In genomic region chr2:122374666-122375331, GRCm38 (mm10) we compare ENCODE assay signal across 8 mouse cellular contexts. TPM values are rescaled to one million over a fixed set of nuclear protein-coding genes. Genes with fewer than 3 reads are reported as not detected.
A peak's percentile ranks its signal among the peaks of the same experiment; 100 is the strongest.
DNase-seq lines count a peak whose midpoint lies in the region; ATAC-seq and TF ChIP-seq lines count a peak whose summit lies in the region.

No protein-coding gene starts in this region.

- H3K36me3 ChIP-seq in heart, adult 2 months (ENCODE audit: control insufficient read depth, insufficient read depth, low read length) = no peaks in the 10 kb centered on the region
- H3K36me3 ChIP-seq in MEL (ENCODE audit: control insufficient read depth in 1 of 2, insufficient read depth in 2 of 2, low read length in 2 of 2) = peaks cover 0 to 2% of the 10 kb centered on the region in 2 experiments; a peak in 1 of 4 replicates
- no peaks in the 10 kb centered on the region for H3K36me3 ChIP-seq in forebrain, embryonic 12.5 days (replicated peaks)
- H3K36me3 ChIP-seq in liver, embryonic 13.5 days = no peaks in the 10 kb centered on the region

- no peaks in the 10 kb centered on the region for H3K27me3 ChIP-seq in heart, adult 2 months (ENCODE audit: control insufficient read depth, insufficient read depth, low read length)
- H3K27me3 ChIP-seq in MEL (ENCODE audit: control insufficient read depth in 1 of 2, insufficient read depth in 2 of 2, low read length in 2 of 2) = no peaks in the 10 kb centered on the region
- peaks cover 19% of the 10 kb centered on the region for H3K27me3 ChIP-seq in forebrain, embryonic 12.5 days
- no peaks in the 10 kb centered on the region for H3K27me3 ChIP-seq in liver, embryonic 13.5 days

- DNase-seq in heart, adult 2 months = no peak
- no peak for DNase-seq in heart, postnatal 14 days
- DNase-seq in MEL (ENCODE audit: low read depth, low spot score) = peak; percentile 76
- DNase-seq in liver, embryonic 13.5 days = no peak
- no peak for DNase-seq in urinary bladder, adult 18-20 months (ENCODE audit: low spot score in 2 of 2)
- no peak for DNase-seq in left cerebral cortex, adult 8-10 months (ENCODE audit: low spot score in 2 of 2)

- no peak for TF ChIP-seq CTCF in heart, adult 2 months (IDR thresholded peaks at IDR 0.05)
- TF ChIP-seq CTCF in MEL (IDR thresholded peaks at IDR 0.05 in 2 of 3, conservative IDR thresholded peaks at IDR 0.05 in 1 of 3; ENCODE audit: control insufficient read depth in 1 of 3, insufficient read depth in 1 of 3, low read depth in 2 of 3, low read length in 3 of 3, poor library complexity in 1 of 3, severe bottlenecking in 1 of 3) = peak in 1 of 3 experiments; percentile 25; a peak in 2 of 6 replicates

- peak overlapping the region; percentile 59 for H3K4me3 ChIP-seq in heart, adult 2 months
- peak overlapping the region; percentile 52 to 76 for H3K4me3 ChIP-seq in MEL (ENCODE audit: control insufficient read depth in 1 of 2, insufficient read depth in 1 of 2, low read depth in 2 of 2, low read length in 2 of 2)
- H3K4me3 ChIP-seq in forebrain, embryonic 12.5 days (replicated peaks) = peak overlapping the region; percentile 68
- peak overlapping the region; percentile 57 for H3K4me3 ChIP-seq in liver, embryonic 13.5 days (replicated peaks)

- peak overlapping the region; percentile 42 for H3K27ac ChIP-seq in heart, adult 2 months
- no peak overlapping the region for H3K27ac ChIP-seq in MEL (ENCODE audit: control insufficient read depth, low read depth, low read length)
- H3K27ac ChIP-seq in forebrain, embryonic 12.5 days = peak overlapping the region; percentile 33; the same call in 1 of the 2 replicates
- H3K27ac ChIP-seq in liver, embryonic 13.5 days = no peak overlapping the region; the same call in 1 of the 2 replicates

- no peak for TF ChIP-seq RAD21 in MEL (IDR thresholded peaks at IDR 0.05; ENCODE audit: low read depth, low read length)

- H3K9ac ChIP-seq in heart, adult 2 months (ENCODE audit: low read depth, low read length) = peak overlapping the region; percentile 60; the same call in 1 of the 2 replicates
- peak overlapping the region; percentile 58 for H3K9ac ChIP-seq in MEL (ENCODE audit: control insufficient read depth, low read depth, low read length, poor library complexity, severe bottlenecking)
- H3K9ac ChIP-seq in forebrain, embryonic 12.5 days = peak overlapping the region; percentile 42
- peak overlapping the region; percentile 44 for H3K9ac ChIP-seq in liver, embryonic 13.5 days

- WGBS in heart, adult 2 months = 25% methylated on average over 23 of the region's 23 CpGs
- 20% methylated on average over 23 of the region's 23 CpGs for WGBS in forebrain, embryonic 12.5 days
- WGBS in liver, embryonic 13.5 days (ENCODE audit: insufficient replicate concordance) = 24% methylated on average over 23 of the region's 23 CpGs

- no peaks in the 10 kb centered on the region for H3K9me3 ChIP-seq in MEL (replicated peaks; ENCODE audit: insufficient read depth, low read length)
- no peaks in the 10 kb centered on the region for H3K9me3 ChIP-seq in forebrain, embryonic 12.5 days
- no peaks in the 10 kb centered on the region for H3K9me3 ChIP-seq in liver, embryonic 13.5 days (replicated peaks)

- H3K4me2 ChIP-seq in forebrain, embryonic 12.5 days = peak overlapping the region; percentile 46
- H3K4me2 ChIP-seq in liver, embryonic 13.5 days = peak overlapping the region; percentile 73

- peaks cover 2% of the 10 kb centered on the region for H3K4me1 ChIP-seq in heart, adult 2 months (ENCODE audit: control insufficient read depth, insufficient read depth, low read length)
- peaks cover 3 to 16% of the 10 kb centered on the region in 2 experiments for H3K4me1 ChIP-seq in MEL (ENCODE audit: control insufficient read depth in 1 of 2, insufficient read depth in 2 of 2, low read length in 2 of 2)
- H3K4me1 ChIP-seq in forebrain, embryonic 12.5 days = peaks cover 5% of the 10 kb centered on the region
- peaks cover 37% of the 10 kb centered on the region for H3K4me1 ChIP-seq in liver, embryonic 13.5 days (replicated peaks)

- no peaks in the 10 kb centered on the region for H3K79me2 ChIP-seq in heart, adult 2 months (replicated peaks; ENCODE audit: control insufficient read depth, insufficient read depth, low read length)
- no peaks in the 10 kb centered on the region; the same call in 1 of the 2 replicates for H3K79me2 ChIP-seq in MEL (ENCODE audit: control insufficient read depth, insufficient read depth, low read length, poor library complexity)

- ATAC-seq in forebrain, embryonic 12.5 days (ENCODE audit: low FRiP score) = no peak
- no peak for ATAC-seq in liver, embryonic 13.5 days (ENCODE audit: low read depth)
- no peak for ATAC-seq in activated CD4-positive, CD25-positive, alpha-beta regulatory T cell, adult 4 months

- no peak for TF ChIP-seq EP300 in heart, adult 2 months (IDR thresholded peaks at IDR 0.05; ENCODE audit: insufficient read depth, low read depth, low read length)
- TF ChIP-seq EP300 in MEL (IDR thresholded peaks at IDR 0.05; ENCODE audit: low read depth in 1 of 2, low read length in 2 of 2) = no peak

- intact Hi-C loops in heart, adult 2 months (cut with DNase I) = loop anchor here (5.0 to 10.0 kb wide), 2 partner anchors 132 to 370 kb away; no protein-coding TSS in a partner anchor
- intact Hi-C loops in heart, postnatal 14 days (cut with DNase I) = no loop called here

- no peak for TF ChIP-seq POLR2A in heart, adult 2 months (IDR thresholded peaks at IDR 0.05; ENCODE audit: insufficient read depth, low read depth, low read length)
- TF ChIP-seq POLR2A in MEL (IDR thresholded peaks at IDR 0.05; ENCODE audit: control insufficient read depth in 1 of 2, insufficient read depth in 1 of 2, low read depth in 1 of 2, low read length in 2 of 2, poor library complexity in 1 of 2) = no peak

TF ChIP-seq in MEL, 35 proteins besides CTCF, POLR2A, EP300 and RAD21 (continues in another document):
- TF ChIP-seq ZC3H11A (IDR thresholded peaks at IDR 0.05; ENCODE audit: low read depth, low read length) = no peak
- TF ChIP-seq TBP (IDR thresholded peaks at IDR 0.05; ENCODE audit: low read depth, low read length) = no peak
- no peak for TF ChIP-seq ELF1 (IDR thresholded peaks at IDR 0.05; ENCODE audit: low read depth, low read length)
- no peak for TF ChIP-seq USF2 (IDR thresholded peaks at IDR 0.05; ENCODE audit: borderline replicate concordance in 1 of 2, insufficient read depth in 1 of 2, low read depth in 1 of 2, low read length in 2 of 2)
- no peak for TF ChIP-seq SMC3 (IDR thresholded peaks at IDR 0.05; ENCODE audit: low read depth, low read length)
- TF ChIP-seq CHD1 (IDR thresholded peaks at IDR 0.05; ENCODE audit: low read depth, low read length) = no peak
- no peak for TF ChIP-seq ZKSCAN1 (IDR thresholded peaks at IDR 0.05; ENCODE audit: low read depth, low read length)
- TF ChIP-seq MAX (IDR thresholded peaks at IDR 0.05; ENCODE audit: low read length) = 0 out of 2 replicates have a peak, but pooled peaks have one; percentile 36
- TF ChIP-seq NRF1 (IDR thresholded peaks at IDR 0.05; ENCODE audit: insufficient read depth, low read depth, low read length, poor library complexity, severe bottlenecking) = no peak
- no peak for TF ChIP-seq GABPA (IDR thresholded peaks at IDR 0.05; ENCODE audit: low read depth, low read length)
- no peak for TF ChIP-seq POLR2AphosphoS5 (IDR thresholded peaks at IDR 0.05; ENCODE audit: borderline replicate concordance, low read depth, low read length)
- peak; percentile 35; the same call in 1 of the 2 replicates for TF ChIP-seq GATA1 (IDR thresholded peaks at IDR 0.05; ENCODE audit: low read depth, low read length)
- no peak for TF ChIP-seq NELFE (IDR thresholded peaks at IDR 0.05; ENCODE audit: low read depth, low read length)

RNA-seq across cellular contexts. Expression of gene Shf, which starts 5.8 kb away (rescaled TPM):
- 1 to 10 TPM; 3.5 to 5.3 TPM for total RNA-seq in heart, adult 2 months (2021)
- polyA plus RNA-seq in heart, adult 2 months (2012; rRNA removed) = 3.5 and 5.6 TPM in 2 replicates
- total RNA-seq in heart, postnatal 14 days (2021) = 1 to 10 TPM; 4.9 to 6.2 TPM
- total RNA-seq in MEL (2012; rRNA removed) = 3.6 and 4.3 TPM in 2 replicates
- 1 to 10 TPM in 1 of 2 experiments, not detected in 1; 9.7 TPM for polyA plus RNA-seq in MEL (2012; ENCODE audit: insufficient read depth in 1 of 2, insufficient read length in 2 of 2, low read depth in 1 of 2, low replicate concordance in 2 of 2, missing spikeins in 1 of 2)
- 5.1 and 6.8 TPM in 2 replicates for polyA plus RNA-seq in forebrain, embryonic 12.5 days (2016; fragmentation: Nextera tagmentation; extraction: Ambion mirVana)
- polyA plus RNA-seq in liver, embryonic 13.5 days (2015; fragmentation: Nextera tagmentation; extraction: Ambion mirVana) = 0.83 and 1.1 TPM in 2 replicates
- under 1 TPM in 1 of 2 experiments, not detected in 1; 0.33 TPM for polyA plus RNA-seq in activated CD4-positive, CD25-positive, alpha-beta regulatory T cell, adult 4 months (2017; shearing (Covaris generic))
- total RNA-seq in left cerebral cortex, adult 8-10 months (2022) = 10 to 100 TPM; 60.1 to 71.6 (median 71.0) TPM

RNA-seq across cellular contexts. Expression of gene Slc28a2, which starts 51.5 kb away (rescaled TPM):
- 10 to 100 TPM; 20.4 to 20.7 TPM for total RNA-seq in heart, adult 2 months (2021)
- 17.6 and 37.8 TPM in 2 replicates for polyA plus RNA-seq in heart, adult 2 months (2012; rRNA removed)
- 10 to 100 TPM; 27.7 to 30.3 TPM for total RNA-seq in heart, postnatal 14 days (2021)
- total RNA-seq in MEL (2012; rRNA removed) = 1.3 and 1.7 TPM in 2 replicates
- polyA plus RNA-seq in MEL (2012; ENCODE audit: insufficient read depth in 1 of 2, insufficient read length in 2 of 2, low read depth in 1 of 2, low replicate concordance in 2 of 2, missing spikeins in 1 of 2) = 1 to 10 TPM in 1 of 2 experiments, not detected in 1; 2.6 TPM
- polyA plus RNA-seq in forebrain, embryonic 12.5 days (2016; fragmentation: Nextera tagmentation; extraction: Ambion mirVana) = not detected in 2 replicates
- 0.35 and 0.48 TPM in 2 replicates for polyA plus RNA-seq in liver, embryonic 13.5 days (2015; fragmentation: Nextera tagmentation; extraction: Ambion mirVana)
- 100 to 1,000 TPM in 1 of 2 experiments, 10 to 100 TPM in 1; 98.0 to 106 TPM for polyA plus RNA-seq in activated CD4-positive, CD25-positive, alpha-beta regulatory T cell, adult 4 months (2017; shearing (Covaris generic))
- total RNA-seq in left cerebral cortex, adult 8-10 months (2022) = under 1 TPM in 3 of 4 experiments, not detected in 1; 0.25 to 0.54 (median 0.30) TPM

RNA-seq across cellular contexts. Expression of gene Duox1, which starts 59.3 kb away (rescaled TPM):
- under 1 TPM; 0.10 to 0.34 TPM for total RNA-seq in heart, adult 2 months (2021)
- polyA plus RNA-seq in heart, adult 2 months (2012; rRNA removed) = 0.51 and 0.73 TPM in 2 replicates
- total RNA-seq in heart, postnatal 14 days (2021) = under 1 TPM; 0.24 to 0.37 TPM
- not detected in 2 replicates for total RNA-seq in MEL (2012; rRNA removed)
- polyA plus RNA-seq in MEL (2012; ENCODE audit: insufficient read depth in 1 of 2, insufficient read length in 2 of 2, low read depth in 1 of 2, low replicate concordance in 2 of 2, missing spikeins in 1 of 2) = under 1 TPM in 1 of 2 experiments, not detected in 1; 0.01 TPM
- polyA plus RNA-seq in forebrain, embryonic 12.5 days (2016; fragmentation: Nextera tagmentation; extraction: Ambion mirVana) = 0.04 and 0.08 TPM in 2 replicates
- 0.02 TPM in 1 of 2 replicates, not detected in the other for polyA plus RNA-seq in liver, embryonic 13.5 days (2015; fragmentation: Nextera tagmentation; extraction: Ambion mirVana)
- not detected for polyA plus RNA-seq in activated CD4-positive, CD25-positive, alpha-beta regulatory T cell, adult 4 months (2017; shearing (Covaris generic))
- total RNA-seq in left cerebral cortex, adult 8-10 months (2022) = under 1 TPM in 1 of 4 experiments, not detected in 3; 0.07 TPM

Comparison
In these comparisons a context has a peak if more than half of its experiments do, and no peak if none do; other contexts are left out.
1. H3K27ac ChIP-seq: peak in heart, adult 2 months (single experiment) and forebrain, embryonic 12.5 days (single experiment); none in MEL (single experiment) and liver, embryonic 13.5 days (single experiment).
2. Peak in every context shown above with its lines, with median percentiles within 50 percentile points of each other: H3K4me3 ChIP-seq and H3K9ac ChIP-seq.